Mouse (Mus musculus) forebrain, embryonic 12.5 days (tissue): ENCODE results near the gene Tmem126b. TPM values are rescaled to one million over a fixed set of nuclear protein-coding genes. Genes with fewer than 3 reads are reported as not detected.

Experiments used
- ATAC-seq: fragments of 200-750 bp; cut with Nextera tagmentation; 2 replicates; pipeline ENCODE4 v1.8.0; 2017; ENCODE audit warnings: moderate TSS enrichment; ENCODE audit not compliant: low FRiP score
- H3K27ac ChIP-seq: fragments of 300-500 bp; sonication (generic); 2 replicates; pipeline ENCODE4 v1.5.1; 2016; ENCODE audit warnings: mild to moderate bottlenecking
- H3K27me3 ChIP-seq: fragments of 300-500 bp; sonication (generic); 2 replicates; pipeline ENCODE4 v1.6.1; 2016; ENCODE audit warnings: mild to moderate bottlenecking
- H3K36me3 ChIP-seq: fragments of 300-500 bp; sonication (generic); replicated peaks from 2 replicates; pipeline ENCODE4 v1.6.1; 2016; ENCODE audit warnings: mild to moderate bottlenecking
- H3K4me1 ChIP-seq: fragments of 300-500 bp; sonication (generic); 2 replicates; pipeline ENCODE4 v1.6.1; 2016
- H3K4me2 ChIP-seq: fragments of 300-500 bp; sonication (generic); 2 replicates; pipeline ENCODE4 v1.6.1; 2016; ENCODE audit warnings: mild to moderate bottlenecking, moderate library complexity
- H3K4me3 ChIP-seq: fragments of 300-500 bp; sonication (generic); replicated peaks from 2 replicates; pipeline ENCODE4 v1.5.1; 2016; ENCODE audit warnings: mild to moderate bottlenecking
- H3K9ac ChIP-seq: fragments of 300-500 bp; sonication (generic); 2 replicates; pipeline ENCODE4 v1.6.1; 2016; ENCODE audit warnings: mild to moderate bottlenecking
- H3K9me3 ChIP-seq: fragments of 300-500 bp; sonication (generic); 2 replicates; pipeline ENCODE4 v1.6.1; 2016
- WGBS: fragments of 180-500 bp; shearing (Covaris S2); methylation state at CpG from one replicate; pipeline ENCODE4 v1.1.7; 2016; 5-methylcytosine and 5-hydroxymethylcytosine counted together
- polyA plus RNA-seq: library from polyadenylated mRNA; unstranded; fragments of >200 nt; fragmentation: Nextera tagmentation; extraction: Ambion mirVana; gene quantifications from 2 replicates; pipeline ENCODE4 v1.2.1, GENCODE M21; 2016

The Tmem126b gene
- 33.0 and 36.7 TPM in 2 replicates for polyA plus RNA-seq

DNA sequence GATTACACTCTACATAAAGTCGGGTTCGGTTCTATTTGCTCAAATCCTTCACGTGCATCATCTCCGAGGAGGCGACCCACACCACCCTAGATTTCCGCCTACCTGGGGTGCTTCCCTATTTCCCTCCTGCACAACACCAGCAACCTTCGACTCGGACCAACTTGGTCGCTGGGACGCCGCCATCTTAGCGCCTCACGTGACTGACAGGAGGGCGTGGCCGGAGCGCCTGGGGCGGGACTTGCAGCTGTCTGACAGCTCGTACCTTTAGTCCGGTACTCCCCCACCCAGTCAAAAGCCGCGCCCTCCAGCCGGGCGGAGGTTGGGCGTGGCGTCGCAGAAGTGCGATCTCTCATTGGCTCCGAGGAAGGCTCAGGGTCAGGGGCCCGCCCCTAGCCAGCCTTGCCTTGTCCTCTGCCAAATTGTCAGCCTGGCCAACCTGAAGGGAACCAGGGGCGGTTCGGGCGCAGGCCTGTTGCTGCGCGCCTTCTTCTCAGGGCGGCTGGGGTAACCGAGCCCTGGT is at the start of gene Tmem126b:
Gene Tmem126b (minus strand): TSS at position 209 of the 520 bp plus-strand sequence.
- peak; percentile 100 for ATAC-seq
- Histone ChIP-seq H3K27me3 (peaks cover 2% of the 10 kb centered on the region; the same call in 1 of the 2 replicates), H3K9me3 (no peaks in the 10 kb centered on the region), H3K27ac (peak within 1 kb of the TSS; percentile 31), H3K4me2 (peak within 1 kb of the TSS; percentile 82), H3K36me3 (no peaks in the 10 kb centered on the region), H3K9ac (peak within 1 kb of the TSS; percentile 62), H3K4me3 (peak within 1 kb of the TSS; percentile 53), H3K4me1 (peaks cover 14% of the 10 kb centered on the region)
- WGBS: under 1% methylated on average over 36 of the region's 36 CpGs

DNA sequence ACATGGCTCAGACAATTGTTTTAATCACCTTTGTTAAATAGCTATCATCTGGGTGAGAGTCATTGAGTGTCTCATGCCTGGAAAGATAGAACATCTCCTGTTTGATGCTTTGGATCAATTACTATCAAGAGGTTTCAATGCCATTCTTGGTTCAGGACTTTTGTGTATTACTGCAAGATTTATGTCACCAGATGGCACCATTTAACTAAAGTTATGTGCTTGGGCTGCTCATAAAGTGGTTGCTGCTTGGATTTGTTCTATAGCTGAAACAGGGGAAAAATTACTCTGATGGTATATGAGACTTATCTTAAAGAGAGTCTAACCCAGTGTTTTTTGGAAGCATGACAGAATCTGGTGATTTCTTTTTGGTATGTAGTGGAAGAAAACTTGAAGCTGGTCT is 36.5 kb upstream of the Tmem126b start:
- H3K27me3 ChIP-seq: no peaks in the 10 kb centered on the region
- H3K9ac ChIP-seq: no peak overlapping the region
- no peaks in the 10 kb centered on the region for H3K4me1 ChIP-seq
- H3K36me3 ChIP-seq: no peaks in the 10 kb centered on the region
- ATAC-seq: no peak
- H3K27ac ChIP-seq: no peak overlapping the region
- no peaks in the 10 kb centered on the region for H3K9me3 ChIP-seq
- no peak overlapping the region for H3K4me2 ChIP-seq
- no peak overlapping the region for H3K4me3 ChIP-seq

DNA sequence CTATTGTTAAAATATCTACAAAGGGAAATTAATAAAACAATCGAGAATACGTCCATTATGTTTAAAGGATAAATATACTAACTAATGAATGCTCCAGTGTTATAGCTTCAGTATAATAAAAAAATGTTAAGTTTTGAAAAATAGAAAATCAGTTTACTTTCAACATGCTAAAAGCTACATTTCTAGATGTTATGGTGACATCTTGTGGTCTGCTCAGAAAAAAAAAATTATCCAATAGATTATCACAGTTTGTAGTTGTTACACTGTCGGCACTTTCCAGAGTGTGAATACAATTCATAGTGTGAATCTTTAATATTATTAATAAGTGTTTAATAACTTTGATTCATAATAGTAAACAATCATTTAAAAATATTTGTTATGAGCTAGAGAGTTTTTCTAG is 32.3 kb upstream of the Tmem126b start:
- 84% methylated on average over 3 of the region's 3 CpGs for WGBS
- ATAC-seq: no peak
- no peak overlapping the region for H3K27ac ChIP-seq

DNA sequence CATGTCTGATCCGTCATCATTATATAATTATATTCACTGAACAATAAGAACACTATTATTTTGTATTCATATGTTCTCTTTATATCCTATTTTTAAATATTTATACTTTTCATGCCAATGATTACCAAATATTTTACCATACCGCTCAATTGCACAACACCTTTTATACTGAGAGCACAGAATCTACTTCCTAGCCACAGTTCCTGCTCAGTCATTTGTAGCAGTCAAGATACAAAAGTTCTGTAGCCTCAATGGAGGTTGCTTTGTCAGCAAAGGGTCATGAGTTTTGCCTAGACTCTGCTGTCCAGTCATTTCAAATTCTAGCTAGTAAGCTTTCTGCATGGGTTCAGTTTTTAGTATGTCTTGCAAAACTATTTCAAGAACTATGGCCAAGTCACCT is 6.8 kb upstream of the Tmem126b start:
- H3K9ac ChIP-seq: no peak overlapping the region
- no peak overlapping the region for H3K4me3 ChIP-seq
- no peak for ATAC-seq
- H3K36me3 ChIP-seq: no peaks in the 10 kb centered on the region
- H3K4me2 ChIP-seq: no peak overlapping the region
- WGBS: 86% methylated on average over 2 of the region's 2 CpGs
- no peaks in the 10 kb centered on the region for H3K4me1 ChIP-seq
- no peak overlapping the region for H3K27ac ChIP-seq
- no peaks in the 10 kb centered on the region for H3K27me3 ChIP-seq
- no peaks in the 10 kb centered on the region for H3K9me3 ChIP-seq

More for the DNA sequence above, 32.3 kb upstream of the Tmem126b start:
- H3K9ac ChIP-seq: no peak overlapping the region
- H3K4me1 ChIP-seq: no peaks in the 10 kb centered on the region
- H3K36me3 ChIP-seq: no peaks in the 10 kb centered on the region
- no peak overlapping the region for H3K4me3 ChIP-seq
- no peak overlapping the region for H3K4me2 ChIP-seq
- H3K9me3 ChIP-seq: no peaks in the 10 kb centered on the region
- H3K27me3 ChIP-seq: no peaks in the 10 kb centered on the region

DNA sequence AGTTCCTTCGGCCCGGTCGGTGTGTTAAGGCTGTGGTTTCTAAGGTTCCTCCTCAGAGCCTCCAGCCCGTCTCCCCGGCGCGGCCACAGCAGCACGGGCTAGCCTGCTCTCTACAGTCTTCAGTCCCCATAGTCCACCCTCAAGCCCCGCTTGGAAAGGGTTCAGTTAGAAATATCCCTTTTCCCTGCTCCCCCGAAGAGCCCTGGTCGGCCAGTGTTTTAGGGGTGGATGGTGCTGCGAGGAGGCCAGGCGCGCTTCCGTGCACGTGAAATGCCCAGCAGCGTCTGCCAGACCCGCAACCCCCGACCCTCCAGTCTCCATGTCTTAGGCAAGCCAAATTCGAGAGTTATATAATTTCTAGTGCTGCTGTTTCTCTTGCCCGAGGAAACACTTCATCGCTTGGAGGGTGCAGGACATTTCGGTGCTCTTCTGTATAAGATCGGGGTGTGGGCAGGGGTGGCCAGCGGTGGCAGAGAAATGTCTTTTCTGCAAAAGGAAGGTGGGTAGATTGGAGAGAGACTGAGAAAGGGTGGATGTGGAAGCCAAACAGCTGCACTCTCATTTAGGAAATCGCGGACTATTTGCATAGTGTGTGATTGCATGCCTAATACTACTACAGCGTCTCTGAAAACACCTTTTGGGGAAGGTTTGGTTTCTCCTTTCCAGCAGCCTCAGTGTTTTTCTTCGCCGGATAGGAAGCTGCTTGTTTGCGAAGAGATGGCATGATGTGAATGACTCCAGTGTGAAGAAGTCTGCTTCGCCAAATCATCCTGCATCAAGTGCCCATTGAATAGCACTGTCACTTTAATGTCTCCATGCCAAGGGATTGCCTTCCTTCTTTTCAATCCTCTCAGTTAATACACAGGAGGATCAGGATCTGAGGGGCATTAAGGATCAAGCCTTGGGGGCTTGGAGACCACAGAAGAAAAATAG is 778 bp upstream of the Tmem126b start, which contains the start of gene Dlg2:
Gene Dlg2 (plus strand): TSS at position 360 of the 933 bp plus-strand sequence.
- Histone ChIP-seq H3K4me2 (peak within 1 kb of the TSS; percentile 82), H3K4me1 (peaks cover 14% of the 10 kb centered on the region), H3K27ac (peak within 1 kb of the TSS; percentile 31), H3K9me3 (no peaks in the 10 kb centered on the region), H3K27me3 (peaks cover 2% of the 10 kb centered on the region; the same call in 1 of the 2 replicates), H3K9ac (peak within 1 kb of the TSS; percentile 62), H3K36me3 (no peaks in the 10 kb centered on the region), H3K4me3 (peak within 1 kb of the TSS; percentile 53)
- under 1% methylated on average over 32 of the region's 32 CpGs for WGBS
- ATAC-seq: no peak; the same call in 1 of the 2 replicates

DNA sequence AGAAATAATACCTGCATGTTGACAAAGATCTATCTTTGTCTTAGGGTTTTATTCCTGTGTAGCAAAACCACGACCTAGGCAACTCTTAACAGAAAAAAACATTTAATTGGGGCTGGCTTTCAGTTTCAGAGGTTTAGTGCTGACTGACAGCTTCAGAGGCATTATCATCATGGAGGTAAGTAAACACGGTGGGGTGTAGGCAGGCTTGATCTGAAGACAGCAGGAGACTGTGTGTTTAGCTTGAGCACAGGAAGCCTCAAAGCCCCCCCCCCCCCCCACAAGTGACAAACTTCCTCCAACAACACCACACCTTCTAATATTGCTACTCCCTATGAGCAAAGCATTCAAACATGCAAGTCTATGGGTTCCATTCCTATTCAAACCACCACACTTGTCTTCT is 2.3 kb downstream of the Tmem126b start:
- H3K27ac ChIP-seq: no peak overlapping the region
- no peak overlapping the region for H3K4me2 ChIP-seq
- peaks cover 2% of the 10 kb centered on the region; the same call in 1 of the 2 replicates for H3K27me3 ChIP-seq
- ATAC-seq: no peak
- no peak overlapping the region for H3K4me3 ChIP-seq
- no peaks in the 10 kb centered on the region for H3K9me3 ChIP-seq
- H3K36me3 ChIP-seq: 0 out of 2 replicates have a peak, but pooled peaks cover 10% of the 10 kb centered on the region
- H3K4me1 ChIP-seq: peaks cover 14% of the 10 kb centered on the region
- WGBS: 74% methylated on average over 2 of the region's 2 CpGs
- no peak overlapping the region for H3K9ac ChIP-seq

DNA sequence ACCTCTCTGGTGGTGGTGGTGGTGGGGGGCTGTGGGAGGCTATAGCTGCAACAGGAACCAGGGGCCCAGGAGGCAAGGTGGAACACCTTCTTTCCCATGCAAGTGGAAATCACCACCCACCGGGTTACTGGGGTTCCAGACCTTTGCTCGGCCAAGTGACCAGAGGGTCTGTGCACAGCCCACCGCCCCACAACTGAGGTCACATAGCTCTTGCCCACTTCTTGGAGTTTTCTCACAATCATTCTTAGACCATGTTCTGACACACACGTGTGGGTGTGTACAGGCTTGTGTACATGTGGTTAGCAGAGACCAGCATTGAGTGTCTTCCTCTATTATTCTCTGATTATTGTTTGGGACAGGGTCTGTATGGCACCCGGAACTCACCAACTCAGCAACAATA is 14.4 kb downstream of the Tmem126b start:
- Histone ChIP-seq H3K9ac (no peak overlapping the region), H3K36me3 (no peaks in the 10 kb centered on the region), H3K27me3 (peaks cover 8% of the 10 kb centered on the region; the same call in 1 of the 2 replicates), H3K9me3 (no peaks in the 10 kb centered on the region), H3K4me2 (no peak overlapping the region), H3K27ac (no peak overlapping the region), H3K4me1 (peaks cover 4% of the 10 kb centered on the region; the same call in 1 of the 2 replicates), H3K4me3 (no peak overlapping the region)
- no peak for ATAC-seq
- WGBS: 94% methylated on average over 5 of the region's 5 CpGs

DNA sequence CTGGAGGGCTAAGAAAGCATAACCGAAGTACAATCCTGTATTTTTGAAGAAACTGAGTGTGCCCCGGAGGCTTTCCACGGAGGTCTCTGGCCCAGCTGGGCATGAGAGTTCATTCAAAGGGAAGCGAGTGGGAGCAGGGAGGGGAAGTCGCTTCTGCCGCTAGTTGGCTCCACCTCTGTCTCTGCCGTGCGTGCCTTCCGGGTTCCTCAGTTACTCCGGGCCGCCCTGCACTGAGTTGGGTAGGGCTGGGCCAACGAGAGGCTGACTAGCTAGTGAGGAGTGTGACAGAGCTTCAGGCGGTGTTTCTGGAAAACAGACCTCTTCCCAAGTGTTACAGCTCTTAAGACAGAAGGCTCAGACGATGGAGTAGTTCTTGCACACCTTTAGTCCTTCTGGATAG is 14.9 kb downstream of the Tmem126b start:
- no peaks in the 10 kb centered on the region for H3K9me3 ChIP-seq
- ATAC-seq: no peak
- no peak overlapping the region for H3K4me3 ChIP-seq
- WGBS: 19% methylated on average over 14 of the region's 14 CpGs
- no peak overlapping the region for H3K9ac ChIP-seq
- no peak overlapping the region for H3K27ac ChIP-seq
- H3K4me1 ChIP-seq: peaks cover 9% of the 10 kb centered on the region
- H3K27me3 ChIP-seq: peaks cover 8% of the 10 kb centered on the region; the same call in 1 of the 2 replicates
- peak overlapping the region; percentile 22; the same call in 1 of the 2 replicates for H3K4me2 ChIP-seq
- no peaks in the 10 kb centered on the region for H3K36me3 ChIP-seq

DNA sequence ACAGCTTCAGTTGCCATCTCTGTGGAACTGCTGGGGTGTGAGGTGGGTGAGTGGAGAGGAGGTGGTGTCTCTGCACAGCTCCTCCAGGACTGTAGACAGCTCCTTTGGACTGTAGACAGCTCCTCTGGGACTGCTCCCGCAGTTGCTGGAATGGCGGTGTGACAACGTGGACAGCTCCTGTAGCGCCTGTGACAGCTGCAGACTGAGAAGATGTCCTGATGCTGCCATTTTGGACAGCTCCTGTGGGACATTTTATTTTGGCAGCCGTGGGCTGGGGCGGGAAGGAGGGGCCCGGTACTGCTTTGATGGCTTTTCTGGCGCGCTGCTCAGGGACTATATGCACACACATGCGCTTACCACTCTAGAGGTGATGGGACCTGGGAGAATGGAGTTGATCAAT is 15.5 kb downstream of the Tmem126b start:
- H3K27ac ChIP-seq: no peak overlapping the region
- no peak overlapping the region for H3K4me2 ChIP-seq
- no peak overlapping the region for H3K4me3 ChIP-seq
- WGBS: 69% methylated on average over 10 of the region's 10 CpGs
- H3K27me3 ChIP-seq: peaks cover 8% of the 10 kb centered on the region; the same call in 1 of the 2 replicates
- ATAC-seq: no peak
- no peak overlapping the region for H3K9ac ChIP-seq
- H3K4me1 ChIP-seq: peaks cover 12% of the 10 kb centered on the region
- H3K9me3 ChIP-seq: no peaks in the 10 kb centered on the region
- H3K36me3 ChIP-seq: no peaks in the 10 kb centered on the region

DNA sequence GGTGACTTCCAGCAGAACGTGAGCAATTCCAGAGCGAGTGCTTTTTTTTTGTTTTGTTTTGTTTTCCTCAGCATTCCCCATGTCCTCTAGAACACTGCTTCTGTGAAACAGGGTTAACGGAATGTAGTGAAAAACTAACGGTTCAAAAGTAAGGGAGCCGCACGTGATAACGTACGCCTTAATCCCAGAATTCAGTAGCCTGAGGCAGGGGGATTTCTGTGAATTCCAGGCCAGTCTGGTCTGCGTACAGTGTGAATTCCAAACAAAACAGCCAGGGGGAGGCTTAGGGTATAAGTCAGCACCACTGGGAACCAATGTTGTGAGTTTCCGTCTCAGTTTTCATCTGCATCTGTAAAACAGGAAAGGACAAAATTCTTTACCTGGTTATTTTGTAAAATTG is 18.3 kb downstream of the Tmem126b start:
- WGBS: 20% methylated on average over 10 of the region's 10 CpGs
- Histone ChIP-seq H3K9me3 (no peaks in the 10 kb centered on the region), H3K4me1 (peaks cover 12% of the 10 kb centered on the region), H3K4me3 (peak overlapping the region; percentile 75), H3K9ac (peak overlapping the region; percentile 70), H3K27me3 (peaks cover 8% of the 10 kb centered on the region; the same call in 1 of the 2 replicates), H3K27ac (peak overlapping the region; percentile 91), H3K4me2 (peak overlapping the region; percentile 59), H3K36me3 (peaks cover 17% of the 10 kb centered on the region)
- ATAC-seq: peak; percentile 65

DNA sequence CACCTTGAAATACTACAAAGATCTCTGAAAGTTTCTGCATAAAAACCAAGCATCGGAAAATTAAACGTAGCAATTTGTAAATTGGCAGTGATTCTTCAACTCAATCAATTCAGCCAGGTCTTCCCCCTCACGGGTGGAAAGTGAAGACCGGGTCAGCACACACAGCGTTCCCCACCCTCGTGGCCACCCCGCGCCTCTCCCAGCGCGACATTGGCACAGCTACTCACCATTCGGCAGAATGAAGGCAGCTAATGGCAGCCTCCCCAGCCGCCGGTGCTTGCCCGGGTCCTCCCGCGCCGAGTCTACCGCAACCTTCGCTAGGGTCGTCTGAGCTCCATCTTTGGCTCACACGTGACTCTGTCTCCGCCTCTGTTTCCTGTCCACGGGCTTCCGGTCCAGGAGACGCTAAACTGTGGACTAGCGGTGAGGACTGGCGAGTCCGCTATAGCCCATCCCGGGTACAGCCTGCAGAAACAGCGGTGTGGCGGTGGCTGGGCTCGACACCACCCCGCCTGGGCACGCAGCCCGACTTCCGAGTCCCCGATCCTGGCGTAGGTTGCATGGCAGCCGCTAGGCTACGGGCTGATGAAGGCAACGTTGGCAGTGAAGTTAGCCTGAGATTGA is 18.8 kb downstream of the Tmem126b start, which contains the start of gene Tmem126a:
Gene Tmem126a (minus strand): TSS at position 385 of the 624 bp plus-strand sequence.
- Histone ChIP-seq H3K4me3 (peak within 1 kb of the TSS; percentile 75), H3K9ac (peak within 1 kb of the TSS; percentile 70), H3K27me3 (peaks cover 8% of the 10 kb centered on the region; the same call in 1 of the 2 replicates), H3K36me3 (peaks cover 21% of the 10 kb centered on the region), H3K4me1 (peaks cover 12% of the 10 kb centered on the region), H3K9me3 (no peaks in the 10 kb centered on the region), H3K27ac (peak within 1 kb of the TSS; percentile 91), H3K4me2 (peak within 1 kb of the TSS; percentile 59)
- ATAC-seq: peak; percentile 98
- WGBS: under 1% methylated on average over 41 of the region's 41 CpGs
